Mouse (Mus musculus) olfactory bulb, adult 2 months (tissue): ENCODE measurements around the gene Faf2. TPM values are rescaled to one million over a fixed set of nuclear protein-coding genes. Genes with fewer than 3 reads are reported as not detected.
"Not testable (repeated sequence)": the region's sequence is repeated elsewhere in the genome, so short reads cannot be mapped to it uniquely, and the experiment has no call there.

Source experiments
- H3K27ac ChIP-seq: fragments of 200-500 bp; 2 replicates; pipeline ENCODE4 v1.5.1; 2012; ENCODE audit warnings: low read depth, low read length; ENCODE audit not compliant: insufficient read depth
- H3K4me1 ChIP-seq: fragments of 200-500 bp; 2 replicates; pipeline ENCODE4 v1.6.1; 2012; ENCODE audit warnings: low read length; ENCODE audit not compliant: control insufficient read depth, insufficient read depth
- H3K4me3 ChIP-seq: fragments of 200-500 bp; 2 replicates; pipeline ENCODE4 v1.5.1; 2012; ENCODE audit warnings: mild to moderate bottlenecking, low read depth, low read length, moderate library complexity; ENCODE audit not compliant: insufficient read depth
- CTCF ChIP-seq: fragments of 200-500 bp; IDR thresholded peaks from 2 replicates; pipeline ENCODE4 v1.5.1; 2012; ENCODE audit warnings: low read depth, mild to moderate bottlenecking, low read length, moderate library complexity; ENCODE audit not compliant: insufficient read depth
- POLR2A ChIP-seq: fragments of 200-500 bp; IDR thresholded peaks from 2 replicates; pipeline ENCODE4 v1.6.1; 2012; ENCODE audit warnings: mild to moderate bottlenecking, low read depth, low read length, moderate library complexity; ENCODE audit not compliant: insufficient read depth
- WGBS: fragments of 180-500 bp; shearing (Covaris S2); methylation state at CpG from one replicate; pipeline ENCODE4 v1.1.7; 2018; 5-methylcytosine and 5-hydroxymethylcytosine counted together
- polyA plus RNA-seq: library from polyadenylated mRNA; stranded (reverse); fragments of >200 nt; gene quantifications from 2 replicates; pipeline ENCODE4 v1.2.4, GENCODE M21; 2012; ENCODE audit warnings: low replicate concordance; ENCODE audit not compliant: missing spikeins, insufficient read depth, insufficient read length

Faf2 gene
- polyA plus RNA-seq, 1 experiment = not detected

- 64% methylated on average over 3 of the region's 3 CpGs for WGBS
- TF ChIP-seq POLR2A = no peak
- TF ChIP-seq CTCF = no peak
Measured at GRCm38 (mm10) chr13:54602639-54603111, 18.9 kb upstream of the Faf2 start.

GRCm38 (mm10) chr13:54603501-54603900 is 18.1 kb upstream of the Faf2 start:
- H3K27ac ChIP-seq = no peak overlapping the region
- no peak overlapping the region for H3K4me3 ChIP-seq
- peaks cover 15% of the 10 kb centered on the region for H3K4me1 ChIP-seq
- TF ChIP-seq POLR2A = no peak
- no peak for TF ChIP-seq CTCF

More at GRCm38 (mm10) chr13:54602639-54603111, 18.9 kb upstream of the Faf2 start:
- Histone ChIP-seq H3K27ac (no peak overlapping the region), H3K4me1 (peaks cover 15% of the 10 kb centered on the region), H3K4me3 (no peak overlapping the region)

GRCm38 (mm10) chr13:54604221-54604620 is 17.4 kb upstream of the Faf2 start:
- Histone ChIP-seq H3K4me3 (no peak overlapping the region), H3K4me1 (peaks cover 22% of the 10 kb centered on the region), H3K27ac (no peak overlapping the region)
- WGBS = 42% methylated on average over 4 of the region's 4 CpGs
- TF ChIP-seq POLR2A = no peak
- no peak for TF ChIP-seq CTCF

GRCm38 (mm10) chr13:54605426-54605825 is 16.2 kb upstream of the Faf2 start:
- peaks cover 25% of the 10 kb centered on the region for H3K4me1 ChIP-seq
- TF ChIP-seq CTCF = no peak
- no peak overlapping the region for H3K27ac ChIP-seq
- no peak overlapping the region for H3K4me3 ChIP-seq
- 68% methylated on average over 5 of the region's 5 CpGs for WGBS

- WGBS = 75% methylated on average over 5 of the region's 5 CpGs
- H3K27ac ChIP-seq = no peak overlapping the region
- TF ChIP-seq CTCF (no peak), POLR2A (no peak)
- peaks cover 25% of the 10 kb centered on the region for H3K4me1 ChIP-seq
- H3K4me3 ChIP-seq = no peak overlapping the region
Measured at GRCm38 (mm10) chr13:54607204-54607603, 14.4 kb upstream of the Faf2 start.

GRCm38 (mm10) chr13:54608002-54608401 is 13.6 kb upstream of the Faf2 start:
- TF ChIP-seq POLR2A = no peak
- no peak for TF ChIP-seq CTCF
- Histone ChIP-seq H3K27ac (no peak overlapping the region), H3K4me3 (no peak overlapping the region), H3K4me1 (peaks cover 25% of the 10 kb centered on the region)
- 43% methylated on average over 3 of the region's 3 CpGs for WGBS

GRCm38 (mm10) chr13:54608666-54609065 is 12.9 kb upstream of the Faf2 start:
- WGBS = 3% methylated on average over 8 of the region's 8 CpGs
- no peak for TF ChIP-seq POLR2A
- no peak for TF ChIP-seq CTCF
- Histone ChIP-seq H3K4me1 (peaks cover 22% of the 10 kb centered on the region), H3K27ac (peak overlapping the region; percentile 32), H3K4me3 (peak overlapping the region; percentile 34)

GRCm38 (mm10) chr13:54609301-54609700 is 12.3 kb upstream of the Faf2 start:
- H3K27ac ChIP-seq = peak overlapping the region; percentile 32; the same call in 1 of the 2 replicates
- H3K4me1 ChIP-seq = peaks cover 19% of the 10 kb centered on the region
- TF ChIP-seq POLR2A = no peak
- no peak for TF ChIP-seq CTCF
- 10% methylated on average over 1 of the region's 1 CpGs for WGBS
- peak overlapping the region; percentile 34 for H3K4me3 ChIP-seq

GRCm38 (mm10) chr13:54610613-54610971 is 11.0 kb upstream of the Faf2 start:
- peak overlapping the region; percentile 91 for H3K4me3 ChIP-seq
- H3K4me1 ChIP-seq = peaks cover 15% of the 10 kb centered on the region
- H3K27ac ChIP-seq = peak overlapping the region; percentile 96
- WGBS = 4% methylated on average over 13 of the region's 13 CpGs
- no peak for TF ChIP-seq CTCF

- under 1% methylated on average over 66 of the region's 66 CpGs for WGBS
- H3K4me3 ChIP-seq = peak within 1 kb of the TSS; percentile 91
- TF ChIP-seq POLR2A (peak; percentile 83), CTCF (0 out of 2 replicates have a peak, but pooled peaks have one; percentile 8)
- peaks cover 15% of the 10 kb centered on the region for H3K4me1 ChIP-seq
- peak within 1 kb of the TSS; percentile 96 for H3K27ac ChIP-seq
Measured at GRCm38 (mm10) chr13:54610972-54611754, 10.4 kb upstream of the Faf2 start, which contains the start of gene Cltb. Gene Cltb (minus strand): TSS chr13:54611344.

- peaks cover 10% of the 10 kb centered on the region for H3K4me1 ChIP-seq
- 82% methylated on average over 8 of the region's 8 CpGs for WGBS
- H3K4me3 ChIP-seq, H3K27ac ChIP-seq: not testable (repeated sequence)
Measured at GRCm38 (mm10) chr13:54613141-54613540, 8.4 kb upstream of the Faf2 start.
